Mouse (Mus musculus): ENCODE measurements at regions not wholly inside any gene's neighbourhood (a gene's known extent, or its start where the extent isn't known, plus 50 kb on each side); places are given as distances from the start of the nearest gene placed in this dataset.
A peak's percentile ranks its signal among the peaks of the same experiment; 100 is the strongest.

DNA sequence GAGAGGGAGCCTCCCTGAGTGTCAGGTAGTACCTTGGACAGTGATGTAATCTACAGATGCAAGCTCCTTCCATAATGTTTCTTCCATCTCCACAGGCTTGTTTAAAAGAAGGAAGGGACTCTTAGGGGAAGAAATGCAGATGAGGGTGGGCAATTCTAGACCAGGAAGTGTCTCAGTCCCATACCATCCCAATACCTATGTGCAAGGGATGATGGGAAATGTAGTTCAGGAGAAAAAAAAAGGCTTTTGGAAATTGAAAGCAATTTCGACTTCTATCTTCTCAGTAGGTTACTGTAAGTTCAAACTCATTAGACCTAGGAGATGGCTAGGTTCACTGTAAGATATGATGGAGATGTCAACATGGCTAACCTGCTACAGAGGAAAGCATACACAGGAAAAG, 68.3 kb downstream of the Cd83 start:
- DNase-seq (ENCODE audit: low read depth), result no peak

- no peak for DNase-seq (ENCODE audit: low read depth)
These were observed 70.4 kb downstream of the Cd83 start for GRCm38 (mm10) chr13:43854973-43855372.

DNA sequence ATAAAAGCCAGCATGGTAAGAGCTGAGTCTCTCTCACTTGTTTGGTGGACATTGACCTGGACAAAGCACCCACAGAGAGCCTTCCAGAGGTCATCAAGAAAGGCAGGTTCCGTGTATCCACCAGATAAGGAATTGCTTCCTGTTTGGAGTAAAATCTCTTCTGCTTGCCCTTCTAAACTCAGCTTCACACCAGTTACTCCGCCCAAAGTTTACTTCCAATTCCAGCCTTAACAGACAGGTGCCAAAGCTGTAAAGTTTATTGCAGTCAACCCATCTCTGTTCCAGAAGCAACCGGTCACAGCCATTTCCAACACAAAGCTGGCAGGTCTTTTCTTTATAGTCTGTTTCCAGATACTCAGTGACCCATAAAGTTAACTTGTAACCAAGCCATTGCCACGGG, 76.4 kb downstream of the Cd83 start:
- DNase-seq (ENCODE audit: low read depth), result no peak

- no peak for DNase-seq (ENCODE audit: low read depth)
These were observed 76.8 kb downstream of the Cd83 start for GRCm38 (mm10) chr13:43861424-43861823.

GRCm38 (mm10) chr13:43862056-43862455, 77.5 kb downstream of the Cd83 start:
- DNase-seq (ENCODE audit: low read depth), result no peak

- no peak for DNase-seq (ENCODE audit: low read depth)
These were observed 78.0 kb downstream of the Cd83 start for GRCm38 (mm10) chr13:43862586-43862985.

GRCm38 (mm10) chr13:43863581-43864100, 79.1 kb downstream of the Cd83 start:
- DNase-seq (ENCODE audit: low read depth), result no peak

- peak; percentile 98 for DNase-seq (ENCODE audit: low read depth)
These were observed 79.7 kb downstream of the Cd83 start for GRCm38 (mm10) chr13:43864153-43864861.

DNA sequence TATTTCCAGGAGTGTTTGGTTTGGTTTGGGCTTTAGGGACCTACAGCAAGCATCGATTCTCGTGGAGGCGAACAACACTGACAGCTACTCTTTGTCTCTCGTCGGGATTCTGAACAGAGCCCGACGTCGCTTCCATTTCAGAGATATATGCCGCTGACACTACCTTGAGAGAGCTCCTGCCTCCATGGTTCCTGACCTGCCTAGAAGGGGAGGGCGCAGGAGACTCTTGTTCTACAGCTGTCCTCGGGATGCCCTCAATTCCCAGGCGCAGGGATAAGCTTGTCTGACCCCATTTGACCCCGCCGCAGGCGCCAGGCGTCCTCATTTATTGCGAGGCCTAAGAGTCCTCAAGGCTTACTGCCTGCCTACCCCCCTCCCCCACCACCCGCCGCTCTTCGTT, 80.5 kb downstream of the Cd83 start:
- DNase-seq (ENCODE audit: low read depth), result no peak

DNA sequence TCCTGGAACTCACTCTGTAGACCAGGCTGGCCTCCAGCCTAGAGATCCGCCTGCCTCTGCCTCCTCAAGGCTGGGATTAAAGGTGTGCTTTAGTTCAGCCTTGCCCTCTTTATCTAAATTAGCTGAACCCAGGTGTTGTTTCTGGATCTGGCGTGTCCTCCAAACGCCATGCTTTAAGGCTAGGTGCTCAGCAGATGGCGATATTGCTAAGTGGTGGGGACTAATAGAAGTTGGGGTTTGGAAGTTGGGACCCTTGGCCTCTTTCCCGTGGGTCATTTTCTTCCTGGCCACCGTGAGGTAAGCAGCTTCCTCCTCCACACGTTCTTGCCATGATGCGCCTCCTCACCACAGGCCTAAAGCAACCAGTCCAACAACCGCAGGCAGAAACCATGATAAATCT, 91.3 kb downstream of the Cd83 start:
- DNase-seq (ENCODE audit: low read depth), result peak; percentile 31

- no peak for DNase-seq (ENCODE audit: low read depth)
These were observed 102.7 kb downstream of the Cd83 start for GRCm38 (mm10) chr13:43887284-43887683.

DNA sequence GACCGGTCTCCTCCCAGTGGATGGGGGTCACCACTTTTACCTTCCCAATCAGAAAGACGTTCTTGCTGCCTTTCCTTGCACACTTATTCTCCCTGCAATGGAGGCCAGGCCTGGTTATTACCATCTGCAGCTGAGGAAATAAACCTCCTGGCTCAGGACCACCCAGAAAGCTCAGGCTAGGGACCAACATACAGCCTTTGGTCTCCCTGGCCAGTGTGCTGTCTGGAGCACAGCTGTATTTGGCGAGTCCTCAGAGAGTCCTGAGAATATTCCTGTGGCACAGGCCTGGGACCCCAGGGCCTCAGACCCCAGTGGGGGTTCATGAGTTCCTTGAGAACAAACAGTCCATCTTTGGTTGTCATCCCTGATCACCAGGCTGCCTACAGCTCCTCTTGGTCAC, 107.4 kb downstream of the Cd83 start:
- no peak for DNase-seq (ENCODE audit: low read depth)

DNA sequence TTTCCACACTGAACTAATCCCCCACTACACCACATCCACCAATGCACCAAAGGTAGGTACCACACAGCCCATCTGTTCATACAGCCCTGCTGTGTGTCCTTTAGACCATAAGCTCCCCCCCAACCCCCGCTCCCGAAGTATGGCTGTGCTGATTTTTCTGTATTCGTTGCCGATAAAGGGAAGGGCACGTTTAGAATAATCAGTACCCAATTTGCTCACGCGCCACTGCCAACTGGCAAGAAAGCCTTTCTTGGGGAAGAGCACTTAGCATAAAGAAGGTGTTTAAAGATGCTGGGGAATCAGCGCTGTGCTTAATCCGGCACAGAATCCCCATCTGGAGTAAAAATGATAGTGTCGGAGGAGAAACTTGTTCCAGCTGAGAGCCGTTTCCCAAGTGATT, 111.4 kb downstream of the Cd83 start:
- no peak for DNase-seq (ENCODE audit: low read depth)

DNA sequence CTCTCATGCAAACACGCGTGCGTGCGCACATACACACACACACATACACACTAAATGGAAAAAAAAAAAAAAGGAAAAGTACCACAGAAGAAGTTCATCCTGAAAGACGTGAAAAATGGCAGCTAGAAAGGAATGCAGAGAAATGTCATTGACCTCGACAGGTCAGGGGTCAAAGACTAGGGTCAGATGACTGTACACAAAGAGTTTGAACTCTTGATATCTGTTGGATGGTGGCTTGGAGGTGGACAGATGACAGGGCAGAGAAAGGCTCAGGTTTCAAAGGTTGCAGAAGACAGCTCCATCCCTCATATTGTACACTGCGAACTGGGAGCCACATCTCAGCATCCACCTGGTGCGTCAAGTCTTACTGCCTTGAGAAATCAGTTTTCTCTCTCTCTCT, 112.5 kb downstream of the Cd83 start:
- no peak for DNase-seq (ENCODE audit: low read depth)

- peak; percentile 8 for DNase-seq (ENCODE audit: low read depth)
These were observed 114.1 kb downstream of the Cd83 start for GRCm38 (mm10) chr13:43898555-43899258.

DNA sequence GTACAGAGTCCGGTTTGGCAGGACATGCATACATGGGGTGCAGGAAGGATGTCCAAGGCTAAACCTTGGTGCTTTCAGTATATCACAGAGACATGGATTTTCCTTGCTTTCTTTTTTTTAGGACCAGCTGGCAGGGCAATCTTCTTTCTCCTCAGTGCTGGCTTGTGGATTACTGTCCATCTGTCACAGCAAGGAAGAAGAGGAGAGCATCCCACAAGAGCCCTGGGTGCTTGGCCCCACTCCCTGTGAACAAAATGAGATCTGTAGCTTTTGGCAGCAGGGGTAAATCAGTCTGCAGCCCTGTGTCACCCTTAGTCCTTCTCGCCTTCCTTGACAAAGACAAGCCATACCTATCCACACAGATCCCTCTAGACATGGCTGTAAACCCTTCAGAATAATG, 115.5 kb downstream of the Cd83 start:
- no peak for DNase-seq (ENCODE audit: low read depth)

DNA sequence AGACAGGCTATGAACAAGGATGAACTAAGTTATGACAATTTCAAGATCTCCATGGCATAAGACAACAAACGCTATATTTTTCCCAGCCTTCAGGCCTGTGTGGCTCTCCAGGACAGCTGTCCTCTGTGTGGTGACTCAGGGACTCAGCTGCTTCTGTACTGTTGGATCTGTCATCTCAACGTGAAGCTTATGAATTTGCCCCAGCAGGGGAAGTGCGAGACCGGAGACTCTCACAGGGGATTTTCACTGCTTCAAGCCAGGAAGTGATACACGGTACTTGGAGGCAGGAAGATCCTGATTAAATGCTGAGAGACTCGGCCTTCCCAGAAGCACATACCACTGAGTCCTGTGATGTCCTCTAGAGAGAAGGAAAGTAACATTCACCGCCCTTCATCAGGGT, 116.2 kb downstream of the Cd83 start:
- no peak for DNase-seq (ENCODE audit: low read depth)

DNA sequence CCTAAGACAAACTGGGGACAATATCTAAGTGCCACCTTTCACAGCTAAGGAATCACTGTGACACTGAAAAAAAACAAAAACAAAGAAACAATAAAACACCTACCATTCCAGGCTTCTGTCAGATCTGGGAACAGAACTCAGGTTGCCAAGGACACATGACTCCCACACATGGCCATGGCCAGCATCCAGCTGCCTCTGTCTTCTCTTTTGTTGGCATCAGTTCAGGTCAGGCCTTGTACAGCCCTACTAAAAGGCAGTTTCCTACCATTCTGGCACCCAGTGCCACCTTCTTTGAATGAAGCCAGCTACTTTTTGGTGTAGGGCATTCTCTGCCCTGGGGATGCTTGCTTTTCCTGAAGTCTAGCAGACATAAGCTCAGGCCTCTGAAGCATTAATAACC, 118.8 kb downstream of the Cd83 start:
- no peak for DNase-seq (ENCODE audit: low read depth)

DNA sequence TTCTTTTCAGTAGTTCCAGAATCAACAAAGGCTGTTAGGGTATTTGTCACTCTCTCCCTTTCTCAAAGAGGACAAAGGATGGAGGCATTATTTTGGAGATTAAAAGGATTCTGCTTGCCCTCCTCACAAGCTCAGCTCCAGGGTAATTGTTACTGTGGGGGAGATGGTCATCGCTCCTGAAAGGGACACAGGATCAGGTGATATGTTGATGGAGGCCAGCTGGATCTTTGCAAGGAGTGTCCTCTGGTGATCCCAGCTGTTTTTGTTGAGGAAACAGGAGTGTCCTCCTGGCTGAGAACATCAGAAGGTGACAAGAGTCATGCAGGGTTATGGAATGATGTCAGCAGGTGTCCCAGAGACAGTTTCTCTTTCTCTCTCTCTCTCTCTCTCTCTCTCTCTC, 119.7 kb downstream of the Cd83 start:
- DNase-seq (ENCODE audit: low read depth), result no peak

GRCm38 (mm10) chr13:43906241-43906640, 121.7 kb downstream of the Cd83 start:
- no peak for DNase-seq (ENCODE audit: low read depth)

DNA sequence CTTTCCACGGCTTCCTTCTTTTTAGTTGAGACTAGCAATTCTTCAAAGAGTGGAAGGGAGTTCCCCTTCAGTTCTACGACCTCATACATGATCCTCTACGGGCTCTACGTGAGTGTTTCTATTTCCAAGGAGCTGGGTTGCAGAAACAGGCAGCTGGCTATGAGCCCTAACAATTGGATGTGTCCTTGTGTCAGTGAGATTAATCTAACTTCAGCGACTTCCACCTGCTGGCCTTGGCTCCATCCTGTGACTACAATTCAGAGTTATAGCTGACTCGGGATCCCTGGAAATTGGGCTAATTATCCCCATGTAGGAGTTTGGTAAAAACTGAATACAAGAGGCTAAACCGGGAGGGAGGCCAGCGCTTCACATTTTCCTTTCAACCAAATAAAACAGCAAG, 122.8 kb downstream of the Cd83 start:
- no peak for DNase-seq (ENCODE audit: low read depth)

- DNase-seq (ENCODE audit: low read depth), result no peak
These were observed 123.6 kb downstream of the Cd83 start for GRCm38 (mm10) chr13:43908041-43908644.

GRCm38 (mm10) chr13:43909933-43910332, 125.4 kb downstream of the Cd83 start:
- DNase-seq (ENCODE audit: low read depth), result no peak
